Mouse (Mus musculus) cortical plate, adult 2 months (tissue): Measurements from ENCODE around the gene Cfap161.

Experiments used
- CTCF ChIP-seq: fragments of 200-500 bp; IDR thresholded peaks from 2 replicates; pipeline ENCODE4 v1.5.1; 2011; ENCODE audit warnings: mild to moderate bottlenecking, control low read depth, low read length; ENCODE audit not compliant: insufficient read depth; ENCODE audit errors: extremely low read depth
- POLR2A ChIP-seq: fragments of 200-500 bp; IDR thresholded peaks from 2 replicates; pipeline ENCODE4 v1.6.1; 2011; ENCODE audit warnings: mild to moderate bottlenecking, low read length, control low read depth; ENCODE audit not compliant: insufficient read depth; ENCODE audit errors: extremely low read depth

GRCm38 (mm10) chr7:83734246-83734645, 60.4 kb downstream of the Cfap161 start:
- TF ChIP-seq CTCF = no peak
- TF ChIP-seq POLR2A = no peak
